Mouse (Mus musculus): ENCODE measurements at regions not wholly inside any gene's neighbourhood (a gene's known extent, or its start where the extent isn't known, plus 50 kb on each side); places are given as distances from the start of the nearest gene placed in this dataset.

GRCm38 (mm10) chr3:52787964-52788760 is 228.9 kb downstream of the Cog6 start:
- 79% methylated on average over 10 of the region's 10 CpGs for WGBS
- H3K27ac ChIP-seq (ENCODE audit: low read length) = no peak overlapping the region
- no peaks in the 10 kb centered on the region for H3K4me1 ChIP-seq (ENCODE audit: control insufficient read depth, insufficient read depth, low read length)
- H3K4me3 ChIP-seq (ENCODE audit: low read length) = no peak overlapping the region
- no peaks in the 10 kb centered on the region for H3K9me3 ChIP-seq (replicated peaks; ENCODE audit: control insufficient read depth, low read length)
- H3K9ac ChIP-seq (ENCODE audit: low read length) = no peak overlapping the region
- no peaks in the 10 kb centered on the region for H3K36me3 ChIP-seq (ENCODE audit: control insufficient read depth, insufficient read depth)
- no peak overlapping the region for H3K4me2 ChIP-seq (ENCODE audit: low read depth, low read length)
- ATAC-seq (replicated peaks; ENCODE audit: extremely low read depth, insufficient read depth, low FRiP score) = no peak
- no peaks in the 10 kb centered on the region for H3K27me3 ChIP-seq (ENCODE audit: control insufficient read depth, insufficient read depth, low read length)

DNA sequence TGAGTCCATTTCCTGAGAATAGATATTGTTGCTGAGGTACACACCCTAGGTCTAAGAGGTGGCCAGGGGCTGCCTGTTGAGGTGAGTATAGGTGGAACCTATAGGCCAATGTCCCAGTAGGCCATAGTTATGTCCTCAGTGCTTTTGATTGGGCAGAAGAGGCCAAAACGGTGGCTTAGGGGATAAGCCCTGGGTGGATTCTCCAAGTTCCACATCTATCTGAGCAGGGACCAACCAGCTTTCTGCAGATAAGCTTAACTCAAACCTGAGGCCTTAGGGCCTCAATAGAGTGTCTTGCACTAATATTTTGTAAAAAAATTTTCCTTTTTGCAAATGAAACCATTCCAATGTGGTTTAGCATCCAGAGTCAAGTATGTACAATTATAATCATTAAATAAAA is 231.4 kb downstream of the Cog6 start:
- Histone ChIP-seq H3K4me3 (ENCODE audit: low read length) (no peak overlapping the region), H3K4me2 (ENCODE audit: low read depth, low read length) (no peak overlapping the region), H3K4me1 (ENCODE audit: control insufficient read depth, insufficient read depth, low read length) (no peaks in the 10 kb centered on the region), H3K9me3 (replicated peaks; ENCODE audit: control insufficient read depth, low read length) (no peaks in the 10 kb centered on the region), H3K27me3 (ENCODE audit: control insufficient read depth, insufficient read depth, low read length) (no peaks in the 10 kb centered on the region), H3K9ac (ENCODE audit: low read length) (no peak overlapping the region), H3K36me3 (ENCODE audit: control insufficient read depth, insufficient read depth) (no peaks in the 10 kb centered on the region), H3K27ac (ENCODE audit: low read length) (no peak overlapping the region)
- no peak for ATAC-seq (replicated peaks; ENCODE audit: extremely low read depth, insufficient read depth, low FRiP score)
- WGBS = 57% methylated on average over 1 of the region's 1 CpGs

GRCm38 (mm10) chr3:52784476-52784875 is 232.6 kb downstream of the Cog6 start:
- no peak for ATAC-seq (replicated peaks; ENCODE audit: extremely low read depth, insufficient read depth, low FRiP score)
- no peak overlapping the region for H3K9ac ChIP-seq (ENCODE audit: low read length)
- no peaks in the 10 kb centered on the region for H3K27me3 ChIP-seq (ENCODE audit: control insufficient read depth, insufficient read depth, low read length)
- no peak overlapping the region for H3K27ac ChIP-seq (ENCODE audit: low read length)
- no peak overlapping the region for H3K4me2 ChIP-seq (ENCODE audit: low read depth, low read length)
- WGBS = 60% methylated on average over 7 of the region's 7 CpGs
- H3K36me3 ChIP-seq (ENCODE audit: control insufficient read depth, insufficient read depth) = no peaks in the 10 kb centered on the region
- H3K4me3 ChIP-seq (ENCODE audit: low read length) = no peak overlapping the region
- H3K4me1 ChIP-seq (ENCODE audit: control insufficient read depth, insufficient read depth, low read length) = no peaks in the 10 kb centered on the region
- no peaks in the 10 kb centered on the region for H3K9me3 ChIP-seq (replicated peaks; ENCODE audit: control insufficient read depth, low read length)

DNA sequence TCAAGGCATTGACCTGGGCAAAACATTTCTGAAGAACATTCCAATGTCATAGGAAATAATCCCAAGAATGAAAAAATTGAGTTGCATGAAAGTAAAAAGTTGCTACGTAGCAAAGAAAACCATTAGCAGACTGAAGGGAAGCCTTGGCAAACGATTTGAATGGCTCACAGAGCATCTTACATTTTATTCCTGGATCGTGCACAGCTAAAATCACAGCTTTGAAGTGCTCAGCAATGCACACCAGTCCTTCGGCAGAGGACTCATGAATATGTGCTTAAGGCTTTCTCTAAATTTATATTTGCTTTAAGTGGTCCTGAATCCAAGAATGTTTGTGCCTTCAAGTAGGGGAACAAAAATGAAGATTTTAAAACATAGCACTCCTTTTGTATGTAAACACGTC is 234.5 kb downstream of the Cog6 start:
- 75% methylated on average over 5 of the region's 5 CpGs for WGBS
- no peak overlapping the region for H3K9ac ChIP-seq (ENCODE audit: low read length)
- no peak overlapping the region for H3K27ac ChIP-seq (ENCODE audit: low read length)
- H3K27me3 ChIP-seq (ENCODE audit: control insufficient read depth, insufficient read depth, low read length) = no peaks in the 10 kb centered on the region
- no peak for ATAC-seq (replicated peaks; ENCODE audit: extremely low read depth, insufficient read depth, low FRiP score)
- H3K4me2 ChIP-seq (ENCODE audit: low read depth, low read length) = no peak overlapping the region
- H3K4me3 ChIP-seq (ENCODE audit: low read length) = no peak overlapping the region
- H3K4me1 ChIP-seq (ENCODE audit: control insufficient read depth, insufficient read depth, low read length) = no peaks in the 10 kb centered on the region
- H3K9me3 ChIP-seq (replicated peaks; ENCODE audit: control insufficient read depth, low read length) = no peaks in the 10 kb centered on the region
- H3K36me3 ChIP-seq (ENCODE audit: control insufficient read depth, insufficient read depth) = no peaks in the 10 kb centered on the region

DNA sequence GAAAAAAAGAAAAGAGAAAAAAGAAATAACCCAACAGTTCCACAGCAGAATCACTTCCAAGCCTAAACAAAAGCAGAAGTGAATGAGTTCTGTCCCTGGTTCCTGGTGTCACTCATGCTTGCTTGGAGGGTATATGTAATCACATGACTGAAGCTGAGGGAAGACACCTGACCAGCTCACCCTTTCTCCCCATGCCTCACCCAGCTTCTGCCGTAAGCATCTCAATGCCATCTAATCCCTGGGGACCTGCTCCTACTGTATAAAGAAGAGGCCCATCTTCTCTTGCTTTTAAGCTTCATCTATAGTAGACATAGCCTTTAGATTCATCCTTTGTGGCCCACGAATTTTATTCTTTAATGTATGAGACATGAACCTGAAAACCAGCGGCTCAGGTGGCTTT is 235.5 kb downstream of the Cog6 start:
- H3K9ac ChIP-seq (ENCODE audit: low read length) = no peak overlapping the region
- no peak overlapping the region for H3K27ac ChIP-seq (ENCODE audit: low read length)
- H3K27me3 ChIP-seq (ENCODE audit: control insufficient read depth, insufficient read depth, low read length) = no peaks in the 10 kb centered on the region
- H3K4me1 ChIP-seq (ENCODE audit: control insufficient read depth, insufficient read depth, low read length) = no peaks in the 10 kb centered on the region
- 80% methylated on average over 3 of the region's 3 CpGs for WGBS
- H3K9me3 ChIP-seq (replicated peaks; ENCODE audit: control insufficient read depth, low read length) = no peaks in the 10 kb centered on the region
- ATAC-seq (replicated peaks; ENCODE audit: extremely low read depth, insufficient read depth, low FRiP score) = no peak
- no peaks in the 10 kb centered on the region for H3K36me3 ChIP-seq (ENCODE audit: control insufficient read depth, insufficient read depth)
- H3K4me3 ChIP-seq (ENCODE audit: low read length) = no peak overlapping the region
- H3K4me2 ChIP-seq (ENCODE audit: low read depth, low read length) = no peak overlapping the region

DNA sequence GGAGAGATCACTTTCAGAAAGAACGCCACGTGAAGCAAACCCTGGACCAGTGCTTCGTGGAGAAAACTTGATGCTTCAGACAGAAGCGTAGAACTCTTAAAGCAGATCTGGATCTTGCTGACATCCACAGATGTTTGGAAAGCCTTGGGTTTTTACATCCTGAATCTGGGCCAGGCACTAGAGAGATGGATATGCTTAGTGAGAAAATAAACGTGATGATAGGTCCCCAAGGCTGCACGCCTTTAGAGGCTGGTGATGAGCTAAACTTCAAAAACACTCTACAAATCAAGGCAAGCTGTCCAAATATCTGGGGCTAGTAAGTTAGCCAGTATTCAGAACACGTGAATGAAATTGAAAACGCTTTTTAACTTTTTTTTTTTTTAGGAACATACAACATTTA is 236.7 kb downstream of the Cog6 start:
- Histone ChIP-seq H3K27ac (ENCODE audit: low read length) (no peak overlapping the region), H3K27me3 (ENCODE audit: control insufficient read depth, insufficient read depth, low read length) (no peaks in the 10 kb centered on the region), H3K4me2 (ENCODE audit: low read depth, low read length) (no peak overlapping the region), H3K36me3 (ENCODE audit: control insufficient read depth, insufficient read depth) (no peaks in the 10 kb centered on the region), H3K4me1 (ENCODE audit: control insufficient read depth, insufficient read depth, low read length) (no peaks in the 10 kb centered on the region), H3K9me3 (replicated peaks; ENCODE audit: control insufficient read depth, low read length) (no peaks in the 10 kb centered on the region), H3K4me3 (ENCODE audit: low read length) (no peak overlapping the region), H3K9ac (ENCODE audit: low read length) (no peak overlapping the region)
- ATAC-seq (replicated peaks; ENCODE audit: extremely low read depth, insufficient read depth, low FRiP score) = no peak
- 69% methylated on average over 8 of the region's 8 CpGs for WGBS

GRCm38 (mm10) chr3:52775875-52776274 is 241.2 kb downstream of the Cog6 start:
- Histone ChIP-seq H3K4me3 (ENCODE audit: low read length) (no peak overlapping the region), H3K27me3 (ENCODE audit: control insufficient read depth, insufficient read depth, low read length) (no peaks in the 10 kb centered on the region), H3K4me1 (ENCODE audit: control insufficient read depth, insufficient read depth, low read length) (no peaks in the 10 kb centered on the region), H3K9ac (ENCODE audit: low read length) (no peak overlapping the region), H3K36me3 (ENCODE audit: control insufficient read depth, insufficient read depth) (no peaks in the 10 kb centered on the region), H3K4me2 (ENCODE audit: low read depth, low read length) (no peak overlapping the region), H3K9me3 (replicated peaks; ENCODE audit: control insufficient read depth, low read length) (no peaks in the 10 kb centered on the region), H3K27ac (ENCODE audit: low read length) (no peak overlapping the region)
- WGBS = 67% methylated on average over 4 of the region's 4 CpGs
- ATAC-seq (replicated peaks; ENCODE audit: extremely low read depth, insufficient read depth, low FRiP score) = no peak

- H3K9me3 ChIP-seq (replicated peaks; ENCODE audit: control insufficient read depth, low read length) = no peaks in the 10 kb centered on the region
- no peaks in the 10 kb centered on the region for H3K36me3 ChIP-seq (ENCODE audit: control insufficient read depth, insufficient read depth)
- H3K27me3 ChIP-seq (ENCODE audit: control insufficient read depth, insufficient read depth, low read length) = no peaks in the 10 kb centered on the region
- H3K4me3 ChIP-seq (ENCODE audit: low read length) = no peak overlapping the region
- no peak overlapping the region for H3K27ac ChIP-seq (ENCODE audit: low read length)
- no peaks in the 10 kb centered on the region for H3K4me1 ChIP-seq (ENCODE audit: control insufficient read depth, insufficient read depth, low read length)
- ATAC-seq (replicated peaks; ENCODE audit: extremely low read depth, insufficient read depth, low FRiP score) = no peak
- H3K9ac ChIP-seq (ENCODE audit: low read length) = no peak overlapping the region
- 72% methylated on average over 7 of the region's 7 CpGs for WGBS
- no peak overlapping the region for H3K4me2 ChIP-seq (ENCODE audit: low read depth, low read length)
Measured at GRCm38 (mm10) chr3:52775156-52775555, 241.9 kb downstream of the Cog6 start.

- H3K4me3 ChIP-seq (ENCODE audit: low read length) = no peak overlapping the region
- H3K9me3 ChIP-seq (replicated peaks; ENCODE audit: control insufficient read depth, low read length) = no peaks in the 10 kb centered on the region
- no peaks in the 10 kb centered on the region for H3K4me1 ChIP-seq (ENCODE audit: control insufficient read depth, insufficient read depth, low read length)
- H3K4me2 ChIP-seq (ENCODE audit: low read depth, low read length) = no peak overlapping the region
- H3K27me3 ChIP-seq (ENCODE audit: control insufficient read depth, insufficient read depth, low read length) = no peaks in the 10 kb centered on the region
- H3K27ac ChIP-seq (ENCODE audit: low read length) = no peak overlapping the region
- WGBS = 89% methylated on average over 6 of the region's 6 CpGs
- ATAC-seq (replicated peaks; ENCODE audit: extremely low read depth, insufficient read depth, low FRiP score) = no peak
- no peak overlapping the region for H3K9ac ChIP-seq (ENCODE audit: low read length)
- H3K36me3 ChIP-seq (ENCODE audit: control insufficient read depth, insufficient read depth) = no peaks in the 10 kb centered on the region
Measured at GRCm38 (mm10) chr3:52774734-52775133, 242.3 kb downstream of the Cog6 start.

Measured in heart, embryonic 16.5 days (tissue).